Mouse (Mus musculus): Measurements from ENCODE around the gene Pip5k1b. TPM values are rescaled to one million over a fixed set of nuclear protein-coding genes. Genes with fewer than 3 reads are reported as not detected.

The Pip5k1b gene
- polyA plus RNA-seq, 1 experiment: not detected

GRCm38 (mm10) chr19:24468616-24469015, 87.1 kb downstream of the Pip5k1b start:
- TF ChIP-seq CTCF (IDR thresholded peaks at IDR 0.05; ENCODE audit: borderline replicate concordance, insufficient read depth, low read length) (no peak), POLR2A (IDR thresholded peaks at IDR 0.05; ENCODE audit: low read depth, low read length) (no peak)
- Histone ChIP-seq H3K4me1 (ENCODE audit: control insufficient read depth, insufficient read depth, low read length) (no peaks in the 10 kb centered on the region), H3K4me3 (ENCODE audit: insufficient read depth, low read length) (no peak overlapping the region), H3K27ac (ENCODE audit: insufficient read depth, low read length) (no peak overlapping the region)

- Histone ChIP-seq H3K27ac (ENCODE audit: insufficient read depth, low read length) (no peak overlapping the region), H3K4me1 (ENCODE audit: control insufficient read depth, insufficient read depth, low read length) (no peaks in the 10 kb centered on the region), H3K4me3 (ENCODE audit: insufficient read depth, low read length) (no peak overlapping the region)
- no peak for TF ChIP-seq POLR2A (IDR thresholded peaks at IDR 0.05; ENCODE audit: low read depth, low read length)
- no peak for TF ChIP-seq CTCF (IDR thresholded peaks at IDR 0.05; ENCODE audit: borderline replicate concordance, insufficient read depth, low read length)
Observed at GRCm38 (mm10) chr19:24463011-24463410, 92.7 kb downstream of the Pip5k1b start.

- Histone ChIP-seq H3K4me3 (ENCODE audit: insufficient read depth, low read length) (no peak overlapping the region), H3K27ac (ENCODE audit: insufficient read depth, low read length) (no peak overlapping the region), H3K4me1 (ENCODE audit: control insufficient read depth, insufficient read depth, low read length) (no peaks in the 10 kb centered on the region)
- TF ChIP-seq CTCF (IDR thresholded peaks at IDR 0.05; ENCODE audit: borderline replicate concordance, insufficient read depth, low read length) (no peak), POLR2A (IDR thresholded peaks at IDR 0.05; ENCODE audit: low read depth, low read length) (no peak)
Observed at GRCm38 (mm10) chr19:24456591-24457231, 99.0 kb downstream of the Pip5k1b start.

GRCm38 (mm10) chr19:24455249-24455960, 100.3 kb downstream of the Pip5k1b start:
- TF ChIP-seq POLR2A (IDR thresholded peaks at IDR 0.05; ENCODE audit: low read depth, low read length) (no peak), CTCF (IDR thresholded peaks at IDR 0.05; ENCODE audit: borderline replicate concordance, insufficient read depth, low read length) (no peak)
- no peaks in the 10 kb centered on the region for H3K4me1 ChIP-seq (ENCODE audit: control insufficient read depth, insufficient read depth, low read length)
- no peak overlapping the region for H3K4me3 ChIP-seq (ENCODE audit: insufficient read depth, low read length)
- no peak overlapping the region for H3K27ac ChIP-seq (ENCODE audit: insufficient read depth, low read length)

- Histone ChIP-seq H3K27ac (ENCODE audit: insufficient read depth, low read length) (no peak overlapping the region), H3K4me1 (ENCODE audit: control insufficient read depth, insufficient read depth, low read length) (no peaks in the 10 kb centered on the region), H3K4me3 (ENCODE audit: insufficient read depth, low read length) (no peak overlapping the region)
- TF ChIP-seq POLR2A (IDR thresholded peaks at IDR 0.05; ENCODE audit: low read depth, low read length) (no peak), CTCF (IDR thresholded peaks at IDR 0.05; ENCODE audit: borderline replicate concordance, insufficient read depth, low read length) (no peak)
Observed at GRCm38 (mm10) chr19:24454451-24454850, 101.2 kb downstream of the Pip5k1b start.

- TF ChIP-seq CTCF (IDR thresholded peaks at IDR 0.05; ENCODE audit: borderline replicate concordance, insufficient read depth, low read length): no peak
- TF ChIP-seq POLR2A (IDR thresholded peaks at IDR 0.05; ENCODE audit: low read depth, low read length): no peak
- no peak overlapping the region for H3K27ac ChIP-seq (ENCODE audit: insufficient read depth, low read length)
- H3K4me3 ChIP-seq (ENCODE audit: insufficient read depth, low read length): no peak overlapping the region
- H3K4me1 ChIP-seq (ENCODE audit: control insufficient read depth, insufficient read depth, low read length): no peaks in the 10 kb centered on the region
Observed at GRCm38 (mm10) chr19:24453379-24453778, 102.3 kb downstream of the Pip5k1b start.

GRCm38 (mm10) chr19:24452441-24452898, 103.2 kb downstream of the Pip5k1b start:
- TF ChIP-seq POLR2A (IDR thresholded peaks at IDR 0.05; ENCODE audit: low read depth, low read length): no peak
- TF ChIP-seq CTCF (IDR thresholded peaks at IDR 0.05; ENCODE audit: borderline replicate concordance, insufficient read depth, low read length): no peak
- Histone ChIP-seq H3K4me3 (ENCODE audit: insufficient read depth, low read length) (no peak overlapping the region), H3K4me1 (ENCODE audit: control insufficient read depth, insufficient read depth, low read length) (no peaks in the 10 kb centered on the region), H3K27ac (ENCODE audit: insufficient read depth, low read length) (no peak overlapping the region)

- no peak overlapping the region for H3K4me3 ChIP-seq (ENCODE audit: insufficient read depth, low read length)
- H3K4me1 ChIP-seq (ENCODE audit: control insufficient read depth, insufficient read depth, low read length): no peaks in the 10 kb centered on the region
- no peak overlapping the region for H3K27ac ChIP-seq (ENCODE audit: insufficient read depth, low read length)
- no peak for TF ChIP-seq POLR2A (IDR thresholded peaks at IDR 0.05; ENCODE audit: low read depth, low read length)
- no peak for TF ChIP-seq CTCF (IDR thresholded peaks at IDR 0.05; ENCODE audit: borderline replicate concordance, insufficient read depth, low read length)
Observed at GRCm38 (mm10) chr19:24451626-24452025, 104.0 kb downstream of the Pip5k1b start.

GRCm38 (mm10) chr19:24450740-24451139, 104.9 kb downstream of the Pip5k1b start:
- H3K4me1 ChIP-seq (ENCODE audit: control insufficient read depth, insufficient read depth, low read length): no peaks in the 10 kb centered on the region
- TF ChIP-seq POLR2A (IDR thresholded peaks at IDR 0.05; ENCODE audit: low read depth, low read length) (no peak), CTCF (IDR thresholded peaks at IDR 0.05; ENCODE audit: borderline replicate concordance, insufficient read depth, low read length) (no peak)
- no peak overlapping the region for H3K4me3 ChIP-seq (ENCODE audit: insufficient read depth, low read length)
- H3K27ac ChIP-seq (ENCODE audit: insufficient read depth, low read length): no peak overlapping the region

GRCm38 (mm10) chr19:24444322-24444721, 111.3 kb downstream of the Pip5k1b start:
- no peak overlapping the region for H3K4me3 ChIP-seq (ENCODE audit: insufficient read depth, low read length)
- TF ChIP-seq CTCF (IDR thresholded peaks at IDR 0.05; ENCODE audit: borderline replicate concordance, insufficient read depth, low read length) (no peak), POLR2A (IDR thresholded peaks at IDR 0.05; ENCODE audit: low read depth, low read length) (no peak)

More at GRCm38 (mm10) chr19:24444322-24444721, 111.3 kb downstream of the Pip5k1b start:
- Histone ChIP-seq H3K4me1 (ENCODE audit: control insufficient read depth, insufficient read depth, low read length) (no peaks in the 10 kb centered on the region), H3K27ac (ENCODE audit: insufficient read depth, low read length) (no peak overlapping the region)
